Mouse (Mus musculus) liver, postnatal 0 days (tissue): ENCODE data around the gene Pitpnm1. TPM values are rescaled to one million over a fixed set of nuclear protein-coding genes. Genes with fewer than 3 reads are reported as not detected.
"Not testable (repeated sequence)": the region's sequence is repeated elsewhere in the genome, so short reads cannot be mapped to it uniquely, and the experiment has no call there.

Source experiments
- ATAC-seq: fragments of 200-750 bp; cut with Nextera tagmentation; 2 replicates; pipeline ENCODE4 v1.8.0; 2017; ENCODE audit warnings: mild to moderate bottlenecking, moderate library complexity
- DNase-seq: peaks from one replicate; pipeline ENCODE4 v3.0.0-alpha.2; 2016
- H3K27ac ChIP-seq: fragments of 300-500 bp; sonication (generic); 2 replicates; pipeline ENCODE4 v1.5.1; 2014; ENCODE audit warnings: antibody characterized with exemption, moderate library complexity, mild to moderate bottlenecking, low read depth
- H3K27me3 ChIP-seq: fragments of 300-500 bp; sonication (generic); 2 replicates; pipeline ENCODE4 v1.6.1; 2014; ENCODE audit warnings: low read length, control low read depth, mixed read lengths; ENCODE audit not compliant: insufficient read depth
- H3K36me3 ChIP-seq: fragments of 300-500 bp; sonication (generic); replicated peaks from 2 replicates; pipeline ENCODE4 v1.6.1; 2014; ENCODE audit warnings: mild to moderate bottlenecking, control low read depth, low read length, moderate library complexity, mixed read lengths; ENCODE audit not compliant: insufficient read depth
- H3K4me1 ChIP-seq: fragments of 300-500 bp; sonication (generic); 2 replicates; pipeline ENCODE4 v1.6.1; 2014; ENCODE audit warnings: antibody characterized with exemption, mild to moderate bottlenecking, control low read depth; ENCODE audit not compliant: insufficient read depth
- H3K4me2 ChIP-seq: fragments of 300-500 bp; sonication (generic); 2 replicates; pipeline ENCODE4 v1.6.1; 2014; ENCODE audit warnings: low read depth, mild to moderate bottlenecking, low read length, moderate library complexity, mixed read lengths
- H3K4me3 ChIP-seq: fragments of 300-500 bp; sonication (generic); 2 replicates; pipeline ENCODE4 v1.5.1; 2014; ENCODE audit warnings: low read depth, low read length
- H3K9ac ChIP-seq: fragments of 300-500 bp; sonication (generic); replicated peaks from 2 replicates; pipeline ENCODE4 v1.6.1; 2014; ENCODE audit warnings: mild to moderate bottlenecking, moderate library complexity
- H3K9me3 ChIP-seq: fragments of 300-500 bp; sonication (generic); 2 replicates; pipeline ENCODE4 v1.6.1; 2016; ENCODE audit warnings: mild to moderate bottlenecking, control low read depth, low read length, mixed read lengths
- CTCF ChIP-seq: sonication (generic); IDR thresholded peaks from 2 replicates; pipeline ENCODE4 v1.5.1; 2016; ENCODE audit warnings: antibody characterized with exemption, low read depth
- EP300 ChIP-seq: IDR thresholded peaks from 2 replicates; pipeline ENCODE4 v1.6.1; 2016; ENCODE audit warnings: antibody characterized with exemption, low read depth, mild to moderate bottlenecking
- WGBS: fragments of 180-500 bp; shearing (Covaris S2); extraction: QIAGEN DNeasy Blood & Tissue Kit; methylation state at CpG from one replicate; pipeline ENCODE4 v1.1.7; 2014; ENCODE audit not compliant: insufficient replicate concordance; 5-methylcytosine and 5-hydroxymethylcytosine counted together
- polyA plus RNA-seq: library from polyadenylated mRNA; unstranded; fragments of >200 nt; fragmentation: Nextera tagmentation; extraction: Ambion mirVana; gene quantifications from 2 replicates; pipeline ENCODE4 v1.2.1, GENCODE M21; 2015

The Pitpnm1 gene
- polyA plus RNA-seq, 1 experiment from 2014 or later, result 7.4 TPM

- Histone ChIP-seq H3K9ac (no peak overlapping the region), H3K4me1 (peaks cover 32% of the 10 kb centered on the region), H3K27me3 (no peaks in the 10 kb centered on the region), H3K36me3 (peaks cover 46% of the 10 kb centered on the region), H3K27ac (0 out of 2 replicates have a peak overlapping the region, but pooled peaks have one; percentile 42), H3K9me3 (no peaks in the 10 kb centered on the region), H3K4me3 (no peak overlapping the region), H3K4me2 (peak overlapping the region; percentile 73; the same call in 1 of the 2 replicates)
- WGBS, result 93% methylated on average over 7 of the region's 7 CpGs
- DNase-seq (no peak), ATAC-seq (no peak)
- TF ChIP-seq CTCF, result no peak
- TF ChIP-seq EP300, result no peak
Measured at GRCm38 (mm10) chr19:4129462-4129861, 29.7 kb downstream of the Pitpnm1 start.

- Histone ChIP-seq H3K4me3 (peak overlapping the region; percentile 53), H3K36me3 (peaks cover 46% of the 10 kb centered on the region), H3K9me3 (no peaks in the 10 kb centered on the region), H3K27ac (peak overlapping the region; percentile 42; the same call in 1 of the 2 replicates), H3K27me3 (no peaks in the 10 kb centered on the region), H3K4me2 (peak overlapping the region; percentile 73), H3K9ac (peak overlapping the region; percentile 55), H3K4me1 (peaks cover 26% of the 10 kb centered on the region)
- no peak for TF ChIP-seq EP300
- WGBS, result 81% methylated on average over 4 of the region's 4 CpGs
- ATAC-seq, result no peak
- no peak for DNase-seq
Measured at GRCm38 (mm10) chr19:4130106-4130505, 30.3 kb downstream of the Pitpnm1 start.

DNA sequence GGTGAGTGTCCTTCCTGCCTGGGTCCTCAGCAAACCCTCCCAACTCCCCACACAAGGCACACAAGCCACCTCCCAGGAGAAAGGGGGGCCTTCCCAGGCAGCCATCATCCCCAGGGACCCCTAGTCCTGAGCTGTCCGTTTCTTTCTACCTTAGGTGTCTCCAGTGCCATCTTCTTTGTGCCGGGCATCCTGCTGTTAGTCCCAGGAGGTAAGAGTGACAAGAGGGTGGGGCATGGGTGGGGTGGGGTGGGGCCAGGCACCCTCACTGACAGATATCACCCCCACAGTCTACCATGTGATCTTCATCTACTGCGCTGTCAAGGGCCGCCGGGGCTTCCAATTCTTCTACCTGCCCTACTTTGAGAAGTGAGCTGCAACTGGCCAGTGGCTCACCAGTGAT is 31.3 kb downstream of the Pitpnm1 start:
- peak overlapping the region; percentile 55; the same call in 1 of the 2 replicates for H3K27ac ChIP-seq
- WGBS, result 62% methylated on average over 5 of the region's 5 CpGs
- H3K9ac ChIP-seq, result peak overlapping the region; percentile 55
- no peaks in the 10 kb centered on the region for H3K27me3 ChIP-seq
- H3K4me3 ChIP-seq, result peak overlapping the region; percentile 53
- DNase-seq (no peak), ATAC-seq (peak; percentile 54)
- peaks cover 46% of the 10 kb centered on the region for H3K36me3 ChIP-seq
- peak overlapping the region; percentile 73 for H3K4me2 ChIP-seq
- no peaks in the 10 kb centered on the region for H3K9me3 ChIP-seq
- H3K4me1 ChIP-seq, result peaks cover 28% of the 10 kb centered on the region
- TF ChIP-seq EP300 (no peak), CTCF (no peak)

- Histone ChIP-seq H3K9ac (no peak overlapping the region), H3K4me1 (peaks cover 23% of the 10 kb centered on the region), H3K9me3 (no peaks in the 10 kb centered on the region), H3K36me3 (peaks cover 46% of the 10 kb centered on the region), H3K27ac (peak overlapping the region; percentile 55; the same call in 1 of the 2 replicates), H3K27me3 (no peaks in the 10 kb centered on the region), H3K4me2 (peak overlapping the region; percentile 73), H3K4me3 (no peak overlapping the region)
- DNase-seq (no peak), ATAC-seq (no peak)
- WGBS, result 87% methylated on average over 2 of the region's 2 CpGs
- TF ChIP-seq CTCF (peak; percentile 59), EP300 (no peak)
Measured at GRCm38 (mm10) chr19:4131768-4132167, 32.0 kb downstream of the Pitpnm1 start.

DNA sequence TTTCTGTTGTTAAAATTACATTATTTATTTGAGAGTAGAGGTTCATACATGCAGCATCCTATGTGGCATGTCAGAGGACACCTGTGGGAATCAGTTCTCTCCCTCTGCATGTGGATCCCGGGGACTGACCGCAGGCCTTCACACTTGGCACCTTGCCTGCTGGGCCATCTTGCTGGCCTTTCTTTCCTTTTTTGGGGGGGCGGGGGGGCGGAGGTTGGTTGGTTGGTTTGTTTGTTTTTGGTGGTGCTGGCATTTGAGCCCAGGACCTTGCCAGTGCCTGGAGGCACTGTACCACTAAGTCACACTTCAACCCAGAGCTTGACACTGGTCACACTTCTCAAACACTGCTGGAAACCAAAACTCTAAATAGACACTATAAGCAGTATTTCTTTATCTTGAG is 34.6 kb downstream of the Pitpnm1 start:
- no peak for DNase-seq
- Histone ChIP-seq H3K4me3 (no peak overlapping the region), H3K9ac (no peak overlapping the region), H3K27ac (no peak overlapping the region), H3K27me3 (no peaks in the 10 kb centered on the region), H3K4me1 (peaks cover 17% of the 10 kb centered on the region), H3K36me3 (peaks cover 30% of the 10 kb centered on the region), H3K9me3 (no peaks in the 10 kb centered on the region), H3K4me2 (no peak overlapping the region)
- no peak for ATAC-seq
- 85% methylated on average over 4 of the region's 4 CpGs for WGBS
- TF ChIP-seq CTCF (no peak), EP300 (no peak)

- H3K36me3 ChIP-seq, result peaks cover 24% of the 10 kb centered on the region
- H3K9ac ChIP-seq, H3K27me3 ChIP-seq, H3K9me3 ChIP-seq, H3K27ac ChIP-seq, H3K4me3 ChIP-seq, H3K4me2 ChIP-seq, DNase-seq: not testable (repeated sequence)
- peaks cover 11% of the 10 kb centered on the region for H3K4me1 ChIP-seq
- ATAC-seq, result peak; percentile 16; the same call in 1 of the 2 replicates
- WGBS, result 87% methylated on average over 6 of the region's 6 CpGs
Measured at GRCm38 (mm10) chr19:4135229-4135962, 35.6 kb downstream of the Pitpnm1 start.
